Mouse (Mus musculus): ENCODE measurements around the gene Ank2. TPM values are rescaled to one million over a fixed set of nuclear protein-coding genes. Genes with fewer than 3 reads are reported as not detected.
A peak's percentile ranks its signal among the peaks of the same experiment; 100 is the strongest.

The Ank2 gene
- polyA plus RNA-seq, 1 experiment from 2014 or later: 19.6 TPM

DNA sequence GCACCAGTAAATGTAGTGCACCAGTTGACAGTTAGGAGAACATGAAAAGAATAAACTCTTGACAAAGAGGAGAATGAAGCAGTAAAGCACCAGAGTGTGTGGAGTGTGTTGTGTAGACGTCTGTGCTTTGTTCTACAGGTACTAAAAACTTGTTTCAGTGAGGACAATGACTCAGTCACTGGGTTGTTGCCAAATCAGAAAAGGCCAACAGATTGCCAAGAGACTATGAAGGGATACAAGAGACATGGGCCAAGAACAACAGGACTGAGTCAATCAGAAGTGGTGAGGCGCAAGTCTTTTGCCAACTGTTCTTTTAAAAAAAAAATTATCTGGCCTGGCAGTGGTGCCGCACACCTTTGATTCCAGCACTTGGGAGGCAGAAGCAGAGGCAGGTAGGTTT is 509.2 kb downstream of the Ank2 start:
- H3K9me3 ChIP-seq (ENCODE audit: low read depth, low read length): no peaks in the 10 kb centered on the region
- H3K4me1 ChIP-seq (ENCODE audit: insufficient read depth): no peaks in the 10 kb centered on the region
- no peaks in the 10 kb centered on the region for H3K36me3 ChIP-seq (ENCODE audit: insufficient read depth)
- no peak overlapping the region for H3K9ac ChIP-seq
- no peak overlapping the region for H3K4me3 ChIP-seq (ENCODE audit: low read depth, low read length)
- ATAC-seq (ENCODE audit: insufficient read depth) (no peak), DNase-seq (no peak)
- no peaks in the 10 kb centered on the region for H3K27me3 ChIP-seq (ENCODE audit: insufficient read depth, low read length)
- no peak overlapping the region for H3K27ac ChIP-seq (ENCODE audit: low read depth)
- WGBS: 82% methylated on average over 3 of the region's 3 CpGs
- no peak for TF ChIP-seq CTCF (IDR thresholded peaks at IDR 0.05; ENCODE audit: low read depth)
- H3K4me2 ChIP-seq: no peak overlapping the region

DNA sequence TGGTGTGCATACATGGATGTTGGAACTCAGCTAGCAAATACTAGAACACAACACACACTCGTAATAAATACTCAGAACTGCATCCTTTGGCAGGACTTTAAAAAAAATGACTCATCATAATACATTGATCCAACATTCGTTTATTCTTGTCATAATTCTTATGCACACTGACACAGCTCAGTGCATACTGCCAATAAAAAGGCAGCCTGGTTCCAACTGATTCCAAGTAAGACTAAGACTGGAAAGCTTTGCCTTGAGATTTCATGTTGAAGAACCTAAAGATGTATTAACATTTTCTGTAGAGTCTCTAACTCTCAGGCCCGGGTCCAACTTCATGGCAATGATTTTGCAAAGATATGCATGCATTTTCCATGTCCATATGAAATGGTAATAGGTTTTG is 512.5 kb downstream of the Ank2 start:
- H3K27me3 ChIP-seq (ENCODE audit: insufficient read depth, low read length): no peaks in the 10 kb centered on the region
- no peak overlapping the region for H3K27ac ChIP-seq (ENCODE audit: low read depth)
- no peak for ATAC-seq (ENCODE audit: insufficient read depth)
- no peak overlapping the region for H3K9ac ChIP-seq
- no peaks in the 10 kb centered on the region for H3K36me3 ChIP-seq (ENCODE audit: insufficient read depth)
- DNase-seq: no peak
- TF ChIP-seq CTCF (IDR thresholded peaks at IDR 0.05; ENCODE audit: low read depth): no peak
- H3K4me3 ChIP-seq (ENCODE audit: low read depth, low read length): no peak overlapping the region
- no peaks in the 10 kb centered on the region for H3K4me1 ChIP-seq (ENCODE audit: insufficient read depth)
- no peak overlapping the region for H3K4me2 ChIP-seq
- H3K9me3 ChIP-seq (ENCODE audit: low read depth, low read length): no peaks in the 10 kb centered on the region
- 71% methylated on average over 3 of the region's 3 CpGs for WGBS

DNA sequence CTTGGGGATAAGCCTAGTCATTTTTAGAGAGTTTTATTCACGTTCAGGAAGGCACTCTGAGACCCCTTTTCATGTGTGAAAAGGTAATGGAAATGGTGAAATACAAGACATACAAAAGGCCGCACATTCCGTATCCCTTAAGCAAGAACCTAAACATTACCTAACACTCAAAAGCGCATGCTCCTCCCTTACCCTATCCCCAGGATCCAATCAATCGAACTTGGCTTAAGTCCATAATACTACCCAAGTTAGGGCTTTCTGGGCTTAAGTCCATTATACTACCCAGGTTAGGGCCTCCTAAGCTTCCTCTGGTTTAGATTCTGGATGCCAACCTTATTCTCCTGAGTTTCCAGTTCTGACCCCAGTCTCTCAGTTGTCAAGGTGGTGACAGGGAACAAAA is 516.3 kb downstream of the Ank2 start:
- Histone ChIP-seq H3K9me3 (ENCODE audit: low read depth, low read length) (no peaks in the 10 kb centered on the region), H3K4me3 (ENCODE audit: low read depth, low read length) (no peak overlapping the region), H3K4me1 (ENCODE audit: insufficient read depth) (no peaks in the 10 kb centered on the region), H3K36me3 (ENCODE audit: insufficient read depth) (no peaks in the 10 kb centered on the region), H3K27ac (ENCODE audit: low read depth) (no peak overlapping the region), H3K9ac (no peak overlapping the region), H3K4me2 (no peak overlapping the region), H3K27me3 (ENCODE audit: insufficient read depth, low read length) (no peaks in the 10 kb centered on the region)
- DNase-seq (no peak), ATAC-seq (ENCODE audit: insufficient read depth) (no peak)
- WGBS: 87% methylated on average over 5 of the region's 5 CpGs
- TF ChIP-seq CTCF (IDR thresholded peaks at IDR 0.05; ENCODE audit: low read depth): no peak

DNA sequence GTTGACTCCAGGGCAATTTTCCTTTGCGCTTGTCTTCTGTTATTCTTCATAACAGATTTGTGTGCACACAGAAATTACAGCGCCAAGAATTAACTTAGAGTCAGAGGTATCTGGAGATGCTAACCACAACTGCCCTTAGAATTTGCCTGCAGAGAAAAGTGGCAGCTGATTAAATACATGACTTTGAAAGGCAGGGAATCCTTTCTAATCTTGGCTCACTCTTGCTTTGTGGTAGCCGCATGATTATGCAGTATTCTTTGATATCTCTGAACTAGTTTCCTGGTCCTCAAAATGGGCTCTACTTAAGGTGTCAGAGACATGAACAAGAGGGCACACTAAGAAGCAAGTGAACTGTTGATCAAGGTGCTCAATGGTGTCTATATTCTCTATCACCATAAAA is 518.0 kb downstream of the Ank2 start:
- ATAC-seq (ENCODE audit: insufficient read depth) (no peak), DNase-seq (no peak)
- WGBS: 85% methylated on average over 3 of the region's 3 CpGs
- Histone ChIP-seq H3K9ac (no peak overlapping the region), H3K4me1 (ENCODE audit: insufficient read depth) (no peaks in the 10 kb centered on the region), H3K4me2 (no peak overlapping the region), H3K36me3 (ENCODE audit: insufficient read depth) (no peaks in the 10 kb centered on the region), H3K4me3 (ENCODE audit: low read depth, low read length) (no peak overlapping the region), H3K9me3 (ENCODE audit: low read depth, low read length) (no peaks in the 10 kb centered on the region), H3K27me3 (ENCODE audit: insufficient read depth, low read length) (no peaks in the 10 kb centered on the region), H3K27ac (ENCODE audit: low read depth) (no peak overlapping the region)
- TF ChIP-seq CTCF (IDR thresholded peaks at IDR 0.05; ENCODE audit: low read depth): no peak

DNA sequence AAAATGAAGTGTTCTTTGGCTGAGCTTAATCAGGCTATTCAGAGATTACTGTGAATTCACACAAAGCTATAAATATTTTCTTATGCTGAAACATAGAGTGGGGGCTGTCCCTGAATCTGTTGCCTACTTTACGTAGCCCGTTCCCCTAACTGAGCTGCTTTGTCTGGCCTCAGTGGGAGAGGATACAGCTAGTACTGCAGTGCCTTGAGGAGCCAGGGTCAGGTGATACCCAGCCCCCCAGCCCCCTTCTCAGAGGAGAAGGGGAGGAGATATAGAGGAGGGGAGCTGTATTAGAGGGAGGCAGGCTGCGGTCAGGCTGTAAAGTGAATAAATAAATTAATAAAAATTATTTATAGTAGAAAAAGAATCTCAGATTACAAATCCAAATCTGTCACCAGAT is 519.5 kb downstream of the Ank2 start:
- no peak for TF ChIP-seq CTCF (IDR thresholded peaks at IDR 0.05; ENCODE audit: low read depth)

DNA sequence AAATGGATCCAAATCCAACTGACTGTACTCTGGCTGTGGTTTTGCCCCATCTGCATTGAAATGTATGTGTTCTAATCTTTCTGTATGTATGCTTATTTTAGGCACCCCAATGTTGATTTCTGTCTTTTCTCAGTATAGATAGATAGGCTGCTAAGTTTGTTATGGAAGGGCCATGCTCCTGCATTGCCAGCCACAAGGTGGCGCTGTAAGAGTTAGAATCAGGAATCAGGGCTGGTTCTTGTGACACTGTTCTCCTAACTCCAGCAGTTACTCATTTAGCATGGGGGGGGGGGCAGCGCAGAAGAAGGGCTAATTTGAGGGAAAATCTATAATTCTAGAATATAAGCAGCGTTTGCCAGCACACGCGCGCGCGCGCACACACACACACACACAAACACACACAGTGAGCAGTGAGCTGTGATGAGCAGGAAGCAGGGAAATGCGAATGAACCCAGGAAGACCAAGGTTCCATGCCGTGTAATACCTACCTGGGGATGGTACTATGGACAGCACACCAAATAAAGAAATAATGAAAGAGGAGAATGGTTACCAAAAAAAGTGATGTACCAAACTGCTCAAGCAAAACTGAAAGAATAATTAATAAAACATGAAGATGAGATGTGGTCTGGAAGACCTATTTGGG is 520.3 kb downstream of the Ank2 start:
- Histone ChIP-seq H3K4me2 (no peak overlapping the region), H3K27ac (ENCODE audit: low read depth) (no peak overlapping the region), H3K9me3 (ENCODE audit: low read depth, low read length) (no peaks in the 10 kb centered on the region), H3K4me1 (ENCODE audit: insufficient read depth) (no peaks in the 10 kb centered on the region), H3K4me3 (ENCODE audit: low read depth, low read length) (no peak overlapping the region), H3K9ac (no peak overlapping the region), H3K36me3 (ENCODE audit: insufficient read depth) (no peaks in the 10 kb centered on the region), H3K27me3 (ENCODE audit: insufficient read depth, low read length) (no peaks in the 10 kb centered on the region)
- DNase-seq (peak; percentile 86), ATAC-seq (ENCODE audit: insufficient read depth) (no peak)
- WGBS: 59% methylated on average over 11 of the region's 11 CpGs
- peak; percentile 81 for TF ChIP-seq CTCF (IDR thresholded peaks at IDR 0.05; ENCODE audit: low read depth)

More for the DNA sequence above, 519.5 kb downstream of the Ank2 start:
- Histone ChIP-seq H3K9ac (no peak overlapping the region), H3K4me2 (no peak overlapping the region), H3K36me3 (ENCODE audit: insufficient read depth) (no peaks in the 10 kb centered on the region), H3K27me3 (ENCODE audit: insufficient read depth, low read length) (no peaks in the 10 kb centered on the region), H3K4me3 (ENCODE audit: low read depth, low read length) (no peak overlapping the region), H3K4me1 (ENCODE audit: insufficient read depth) (no peaks in the 10 kb centered on the region), H3K27ac (ENCODE audit: low read depth) (no peak overlapping the region), H3K9me3 (ENCODE audit: low read depth, low read length) (no peaks in the 10 kb centered on the region)
- ATAC-seq (ENCODE audit: insufficient read depth) (no peak), DNase-seq (no peak)
- WGBS: 83% methylated on average over 3 of the region's 3 CpGs

DNA sequence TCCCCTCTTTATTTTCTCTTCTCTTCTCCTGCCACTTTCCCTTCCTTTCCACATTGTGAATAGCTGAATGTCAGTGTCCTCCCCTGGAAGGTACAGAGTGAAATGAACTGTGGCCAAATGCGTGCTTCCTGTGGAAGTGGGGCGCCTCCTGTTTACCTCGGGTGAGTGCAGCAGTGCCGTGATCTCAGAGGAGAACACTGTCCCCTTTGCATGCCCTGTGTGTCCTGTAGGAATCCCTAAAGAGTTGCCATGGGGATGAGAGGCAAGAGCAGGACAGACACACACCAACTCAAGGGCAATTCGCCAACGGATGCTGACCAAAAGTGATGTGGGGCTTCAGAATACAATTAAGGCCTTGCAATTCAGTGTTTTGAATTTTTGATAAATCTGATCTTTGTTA is 521.8 kb downstream of the Ank2 start:
- H3K27ac ChIP-seq (ENCODE audit: low read depth): no peak overlapping the region
- ATAC-seq (ENCODE audit: insufficient read depth) (no peak), DNase-seq (no peak)
- TF ChIP-seq CTCF (IDR thresholded peaks at IDR 0.05; ENCODE audit: low read depth): no peak
- no peak overlapping the region for H3K4me2 ChIP-seq
- no peaks in the 10 kb centered on the region for H3K9me3 ChIP-seq (ENCODE audit: low read depth, low read length)
- 77% methylated on average over 6 of the region's 6 CpGs for WGBS
- H3K36me3 ChIP-seq (ENCODE audit: insufficient read depth): no peaks in the 10 kb centered on the region
- H3K9ac ChIP-seq: no peak overlapping the region
- H3K4me3 ChIP-seq (ENCODE audit: low read depth, low read length): no peak overlapping the region
- H3K27me3 ChIP-seq (ENCODE audit: insufficient read depth, low read length): no peaks in the 10 kb centered on the region
- no peaks in the 10 kb centered on the region for H3K4me1 ChIP-seq (ENCODE audit: insufficient read depth)

DNA sequence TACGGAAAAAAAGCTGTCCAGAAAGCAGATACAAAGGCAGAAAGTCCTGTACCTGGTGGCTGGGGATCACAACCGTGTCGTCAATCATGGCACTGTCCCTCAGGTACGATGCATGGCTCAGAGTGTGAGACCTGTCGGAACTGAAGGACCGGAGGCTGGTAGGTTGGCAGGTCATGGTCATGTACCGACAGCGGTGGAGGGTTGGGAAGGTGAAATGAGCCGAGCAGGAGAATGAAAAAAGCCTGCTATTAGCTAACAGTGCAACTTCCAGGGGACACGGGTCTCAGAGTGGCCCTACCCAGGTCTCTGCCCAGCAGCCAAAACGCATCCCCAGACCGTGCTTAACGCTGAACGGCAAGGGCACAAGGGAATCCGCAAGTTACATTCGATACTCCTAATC is 522.4 kb downstream of the Ank2 start:
- Histone ChIP-seq H3K9me3 (ENCODE audit: low read depth, low read length) (no peaks in the 10 kb centered on the region), H3K4me3 (ENCODE audit: low read depth, low read length) (no peak overlapping the region), H3K36me3 (ENCODE audit: insufficient read depth) (no peaks in the 10 kb centered on the region), H3K4me2 (no peak overlapping the region), H3K27me3 (ENCODE audit: insufficient read depth, low read length) (no peaks in the 10 kb centered on the region), H3K27ac (ENCODE audit: low read depth) (no peak overlapping the region), H3K4me1 (ENCODE audit: insufficient read depth) (no peaks in the 10 kb centered on the region), H3K9ac (no peak overlapping the region)
- no peak for DNase-seq
- TF ChIP-seq CTCF (IDR thresholded peaks at IDR 0.05; ENCODE audit: low read depth): no peak
- ATAC-seq (ENCODE audit: insufficient read depth): no peak
- WGBS: 80% methylated on average over 16 of the region's 16 CpGs
